Mouse (Mus musculus) erythroblast, adult 5-6 weeks (primary cell): ENCODE results near the gene Cep97. TPM values are rescaled to one million over a fixed set of nuclear protein-coding genes. Genes with fewer than 3 reads are reported as not detected.
"Not testable (repeated sequence)": the region's sequence is repeated elsewhere in the genome, so short reads cannot be mapped to it uniquely, and the experiment has no call there.

Source experiments
- ATAC-seq: replicated peaks from 2 replicates; pipeline ENCODE4 v1.8.0; 2016; ENCODE audit warnings: moderate number of reproducible peaks, mild to moderate bottlenecking, moderate TSS enrichment, inconsistent platforms; ENCODE audit not compliant: poor library complexity, low FRiP score, severe bottlenecking
- total RNA-seq, 2 experiments: library from RNA; stranded (forward) in 1 of 2; stranded (reverse) in 1 of 2; fragments of 150-400 nt in 1 of 2; fragments of 200-764, 138-1000 nt in 1 of 2; gene quantifications; 2 replicates each; pipeline versions ENCODE4 v1.2.3 to v1.2.4; 2015 to 2017; ENCODE audit warnings: low replicate concordance in 2 of 2

Cep97 gene
- total RNA-seq, 2 experiments from 2014 or later = 1.5 to 2.5 TPM

- no peak for ATAC-seq
Measured at GRCm38 (mm10) chr16:55894536-55894892, 40.1 kb downstream of the Cep97 start.

GRCm38 (mm10) chr16:55893410-55894107 lies 41.1 kb downstream of the Cep97 start:
- no peak for ATAC-seq

- ATAC-seq = no peak
Measured at GRCm38 (mm10) chr16:55892484-55892883, 42.2 kb downstream of the Cep97 start.

GRCm38 (mm10) chr16:55891346-55891745 lies 43.3 kb downstream of the Cep97 start:
- no peak for ATAC-seq

- no peak for ATAC-seq
Measured at GRCm38 (mm10) chr16:55890346-55891136, 44.1 kb downstream of the Cep97 start.

- ATAC-seq = no peak
Measured at GRCm38 (mm10) chr16:55889451-55889850, 45.2 kb downstream of the Cep97 start.

GRCm38 (mm10) chr16:55888584-55888960 lies 46.1 kb downstream of the Cep97 start:
- ATAC-seq = no peak

GRCm38 (mm10) chr16:55887814-55888583 lies 46.7 kb downstream of the Cep97 start:
- ATAC-seq = peak; percentile 53; the same call in 1 of the 2 replicates

- ATAC-seq = no peak
Measured at GRCm38 (mm10) chr16:55884246-55884645, 50.4 kb downstream of the Cep97 start.

- no peak for ATAC-seq
Measured at GRCm38 (mm10) chr16:55876025-55876424, 58.6 kb downstream of the Cep97 start.

- no peak for ATAC-seq
Measured at GRCm38 (mm10) chr16:55863832-55864231, 70.8 kb downstream of the Cep97 start.

GRCm38 (mm10) chr16:55863149-55863815 lies 71.4 kb downstream of the Cep97 start:
- ATAC-seq = peak; percentile 97

GRCm38 (mm10) chr16:55861104-55861503 lies 73.6 kb downstream of the Cep97 start:
- no peak for ATAC-seq

GRCm38 (mm10) chr16:55859421-55859820 lies 75.2 kb downstream of the Cep97 start:
- not testable (repeated sequence) for ATAC-seq

- ATAC-seq = peak; percentile 61; the same call in 1 of the 2 replicates
Measured at GRCm38 (mm10) chr16:55858465-55858864, 76.2 kb downstream of the Cep97 start.

- ATAC-seq = peak; percentile 65
Measured at GRCm38 (mm10) chr16:55852943-55853727, 81.5 kb downstream of the Cep97 start.

GRCm38 (mm10) chr16:55852515-55852914 lies 82.1 kb downstream of the Cep97 start:
- ATAC-seq = no peak

- no peak for ATAC-seq
Measured at GRCm38 (mm10) chr16:55850485-55850884, 84.2 kb downstream of the Cep97 start.
